Mouse (Mus musculus): ENCODE results near the gene Cisd2.

- TF ChIP-seq POLR2A (IDR thresholded peaks at IDR 0.05; ENCODE audit: low read depth, low read length) (no peak), CTCF (IDR thresholded peaks at IDR 0.05; ENCODE audit: borderline replicate concordance, insufficient read depth, low read length) (no peak)
Measured at GRCm38 (mm10) chr3:135469974-135470373, 46.2 kb upstream of the Cisd2 start.
